Mouse (Mus musculus) Muller cell, postnatal 12 days (primary cell): ENCODE measurements around the gene Plppr1.
"Not testable (repeated sequence)": the region's sequence is repeated elsewhere in the genome, so short reads cannot be mapped to it uniquely, and the experiment has no call there.

ENCODE experiments used
- DNase-seq: peaks from one replicate; pipeline ENCODE4 v3.0.0-alpha.2; 2015; ENCODE audit errors: inconsistent ontology term

The Plppr1 gene

GRCm38 (mm10) chr4:49383576-49384318, 324.7 kb downstream of the Plppr1 start:
- not testable (repeated sequence) for DNase-seq

- DNase-seq, result no peak
Measured at GRCm38 (mm10) chr4:49386873-49387272, 327.8 kb downstream of the Plppr1 start.
